Mouse (Mus musculus): ENCODE measurements around the gene Cnn1. TPM values are rescaled to one million over a fixed set of nuclear protein-coding genes. Genes with fewer than 3 reads are reported as not detected.

Gene Cnn1
- polyA plus RNA-seq, 1 experiment from 2014 or later: 1.9 TPM

- peak within 1 kb of the TSS; percentile 58 for H3K4me3 ChIP-seq
- peak within 1 kb of the TSS; percentile 92 for H3K9ac ChIP-seq
- no peaks in the 10 kb centered on the region for H3K9me3 ChIP-seq
- no peaks in the 10 kb centered on the region for H3K27me3 ChIP-seq (replicated peaks)
- peak; percentile 98 for ATAC-seq (replicated peaks)
- H3K36me3 ChIP-seq (replicated peaks): no peaks in the 10 kb centered on the region
- H3K4me1 ChIP-seq: peaks cover 19% of the 10 kb centered on the region
- WGBS: 1% methylated on average over 65 of the region's 65 CpGs
- H3K27ac ChIP-seq: peak within 1 kb of the TSS; percentile 92
- H3K4me2 ChIP-seq: peak within 1 kb of the TSS; percentile 65
Measured at GRCm38 (mm10) chr9:22156497-22157245, 57.7 kb downstream of the Cnn1 start, which contains the start of gene Pigyl. Gene Pigyl, plus strand, starts transcription at chr9:22156846.

GRCm38 (mm10) chr9:22157516-22158265, 58.7 kb downstream of the Cnn1 start:
- no peak for ATAC-seq (replicated peaks)
- peak overlapping the region; percentile 92 for H3K27ac ChIP-seq
- WGBS: 70% methylated on average over 34 of the region's 34 CpGs

More at GRCm38 (mm10) chr9:22157516-22158265, 58.7 kb downstream of the Cnn1 start:
- Histone ChIP-seq H3K9me3 (no peaks in the 10 kb centered on the region), H3K4me3 (peak overlapping the region; percentile 58), H3K4me2 (peak overlapping the region; percentile 65), H3K27me3 (replicated peaks) (no peaks in the 10 kb centered on the region), H3K9ac (peak overlapping the region; percentile 92), H3K4me1 (peaks cover 19% of the 10 kb centered on the region), H3K36me3 (replicated peaks) (no peaks in the 10 kb centered on the region)

Small RNA genes lying within 50 kb of the gene (microRNA-seq; reads per million reads assigned to microRNA genes)
- not detected for gene Mir7084

Other genes starting within 250 kb of the Cnn1 start
- gene Dock6, start 246.6 kb upstream of the Cnn1 start, polyA plus RNA-seq (2015; fragmentation: Nextera tagmentation; extraction: Ambion mirVana): 19.2 and 20.4 TPM in 2 replicates
- gene Rab3d, start 181.0 kb upstream of the Cnn1 start, polyA plus RNA-seq (2015; fragmentation: Nextera tagmentation; extraction: Ambion mirVana): 15.4 and 15.5 TPM in 2 replicates
- gene Ccdc159, start 171.7 kb upstream of the Cnn1 start, polyA plus RNA-seq (2015; fragmentation: Nextera tagmentation; extraction: Ambion mirVana): 13.4 and 14.1 TPM in 2 replicates
- gene Tmem205, start 171.7 kb upstream of the Cnn1 start, polyA plus RNA-seq (2015; fragmentation: Nextera tagmentation; extraction: Ambion mirVana): 49.3 and 52.4 TPM in 2 replicates
- gene Plppr2, start 162.2 kb upstream of the Cnn1 start, polyA plus RNA-seq (2015; fragmentation: Nextera tagmentation; extraction: Ambion mirVana): 116 and 120 TPM in 2 replicates
- gene Swsap1, start 143.5 kb upstream of the Cnn1 start, polyA plus RNA-seq (2015; fragmentation: Nextera tagmentation; extraction: Ambion mirVana): 10.5 TPM in 2 replicates
- 1.6 and 1.9 TPM in 2 replicates for gene Epor, start 135.7 kb upstream of the Cnn1 start, polyA plus RNA-seq (2015; fragmentation: Nextera tagmentation; extraction: Ambion mirVana)
- 1.1 and 1.8 TPM in 2 replicates for gene Rgl3, start 109.8 kb upstream of the Cnn1 start, polyA plus RNA-seq (2015; fragmentation: Nextera tagmentation; extraction: Ambion mirVana)
- 4.8 and 6.4 TPM in 2 replicates for gene Ccdc151, start 96.6 kb upstream of the Cnn1 start, polyA plus RNA-seq (2015; fragmentation: Nextera tagmentation; extraction: Ambion mirVana)
- gene Prkcsh, start 96.4 kb upstream of the Cnn1 start, polyA plus RNA-seq (2015; fragmentation: Nextera tagmentation; extraction: Ambion mirVana): 94.6 and 103 TPM in 2 replicates
- 110 and 113 TPM in 2 replicates for gene Elavl3, start 47.2 kb upstream of the Cnn1 start, polyA plus RNA-seq (2015; fragmentation: Nextera tagmentation; extraction: Ambion mirVana)
- gene Gm49318, start 28.0 kb upstream of the Cnn1 start, polyA plus RNA-seq (2015; fragmentation: Nextera tagmentation; extraction: Ambion mirVana): not detected in 2 replicates
- gene Zfp653, start 27.8 kb upstream of the Cnn1 start, polyA plus RNA-seq (2015; fragmentation: Nextera tagmentation; extraction: Ambion mirVana): 21.7 and 22.5 TPM in 2 replicates
- gene Ecsit, start 13.8 kb upstream of the Cnn1 start, polyA plus RNA-seq (2015; fragmentation: Nextera tagmentation; extraction: Ambion mirVana): 58.8 and 59.4 TPM in 2 replicates
- gene Elof1, start 18.0 kb downstream of the Cnn1 start, polyA plus RNA-seq (2015; fragmentation: Nextera tagmentation; extraction: Ambion mirVana): 181 and 198 TPM in 2 replicates
- gene Acp5, start 36.5 kb downstream of the Cnn1 start, polyA plus RNA-seq (2015; fragmentation: Nextera tagmentation; extraction: Ambion mirVana): 0.66 and 0.96 TPM in 2 replicates
- 84.2 and 85.7 TPM in 2 replicates for gene Pigyl, start 57.6 kb downstream of the Cnn1 start, polyA plus RNA-seq (2015; fragmentation: Nextera tagmentation; extraction: Ambion mirVana)
- gene Zfp872, start 88.9 kb downstream of the Cnn1 start, polyA plus RNA-seq (2015; fragmentation: Nextera tagmentation; extraction: Ambion mirVana): 0.41 and 0.48 TPM in 2 replicates
- 10.3 and 11.4 TPM in 2 replicates for gene Zfp809, start 126.5 kb downstream of the Cnn1 start, polyA plus RNA-seq (2015; fragmentation: Nextera tagmentation; extraction: Ambion mirVana)
- 11.4 and 13.2 TPM in 2 replicates for gene Zfp599, start 160.7 kb downstream of the Cnn1 start, polyA plus RNA-seq (2015; fragmentation: Nextera tagmentation; extraction: Ambion mirVana)
- 32.4 and 39.2 TPM in 2 replicates for gene Zfp810, start 208.4 kb downstream of the Cnn1 start, polyA plus RNA-seq (2015; fragmentation: Nextera tagmentation; extraction: Ambion mirVana)

All from midbrain, embryonic 15.5 days (tissue).